Mouse (Mus musculus) embryonic facial prominence, embryonic 14.5 days (tissue): ENCODE results near the gene Mapkapk2. TPM values are rescaled to one million over a fixed set of nuclear protein-coding genes. Genes with fewer than 3 reads are reported as not detected.

Source experiments
- polyA plus RNA-seq: library from polyadenylated mRNA; unstranded; fragments of >200 nt; fragmentation: Nextera tagmentation; extraction: Ambion mirVana; gene quantifications from 2 replicates; pipeline ENCODE4 v1.2.1, GENCODE M21; 2014

The Mapkapk2 gene
- polyA plus RNA-seq, 1 experiment from 2014 or later, result 47.8 TPM

Other genes starting within 250 kb of the Mapkapk2 start
- gene Fcmr, start 232.2 kb downstream of the Mapkapk2 start, polyA plus RNA-seq, result not detected in 2 replicates
- gene Il24, start 210.4 kb downstream of the Mapkapk2 start, polyA plus RNA-seq, result not detected in 2 replicates
- gene Il20, start 186.4 kb downstream of the Mapkapk2 start, polyA plus RNA-seq, result not detected in 2 replicates
- gene Il19, start 157.7 kb downstream of the Mapkapk2 start, polyA plus RNA-seq, result 0.21 and 0.25 TPM in 2 replicates
- not detected in 2 replicates for gene Il10, start 78.0 kb downstream of the Mapkapk2 start, polyA plus RNA-seq
- gene Dyrk3, start 40.5 kb upstream of the Mapkapk2 start, polyA plus RNA-seq, result 3.1 and 4.3 TPM in 2 replicates
- 53.5 and 59.4 TPM in 2 replicates for gene Eif2d, start 55.4 kb upstream of the Mapkapk2 start, polyA plus RNA-seq
- 3.1 and 4.0 TPM in 2 replicates for gene Rassf5, start 147.4 kb upstream of the Mapkapk2 start, polyA plus RNA-seq
- 4.7 and 6.0 TPM in 2 replicates for gene Ikbke, start 181.8 kb upstream of the Mapkapk2 start, polyA plus RNA-seq